Mouse (Mus musculus) ES-Bruce4 (cell line): ENCODE data around the gene Daglb. TPM values are rescaled to one million over a fixed set of nuclear protein-coding genes. Genes with fewer than 3 reads are reported as not detected.

Experiments
- H3K27ac ChIP-seq: 2 replicates; pipeline ENCODE4 v1.5.1; 2012; ENCODE audit warnings: low read length, inconsistent platforms; ENCODE audit not compliant: insufficient read depth
- H3K27me3 ChIP-seq: 2 replicates; pipeline ENCODE4 v1.6.1; 2012; ENCODE audit warnings: mild to moderate bottlenecking, low read length, inconsistent platforms; ENCODE audit not compliant: control insufficient read depth, poor library complexity, insufficient read depth, severe bottlenecking
- H3K36me3 ChIP-seq: 2 replicates; pipeline ENCODE4 v1.6.1; 2012; ENCODE audit warnings: inconsistent platforms, mild to moderate bottlenecking, low read length, moderate library complexity; ENCODE audit not compliant: control insufficient read depth, poor library complexity, insufficient read depth, severe bottlenecking
- H3K4me1 ChIP-seq: one replicate; pipeline ENCODE4 v1.8.1; 2011; ENCODE audit warnings: low read length; ENCODE audit not compliant: control insufficient read depth, insufficient read depth
- H3K4me3 ChIP-seq: 2 replicates; pipeline ENCODE4 v1.5.1; 2011; ENCODE audit warnings: low read depth, mild to moderate bottlenecking, low read length
- H3K9ac ChIP-seq: 2 replicates; pipeline ENCODE4 v1.6.1; 2012; ENCODE audit warnings: low read depth, mild to moderate bottlenecking, inconsistent platforms; ENCODE audit not compliant: poor library complexity, severe bottlenecking
- H3K9me3 ChIP-seq: replicated peaks from 2 replicates; pipeline ENCODE4 v1.6.1; 2012; ENCODE audit warnings: mild to moderate bottlenecking, low read length, inconsistent platforms; ENCODE audit not compliant: control insufficient read depth, poor library complexity, insufficient read depth, severe bottlenecking
- CTCF ChIP-seq: IDR thresholded peaks from one replicate; pipeline ENCODE4 v1.8.1; 2011; ENCODE audit warnings: low read depth, low read length
- EP300 ChIP-seq: IDR thresholded peaks from 2 replicates; pipeline ENCODE4 v1.6.1; 2011; ENCODE audit warnings: low read depth, low read length; ENCODE audit not compliant: insufficient read depth
- POLR2A ChIP-seq: IDR thresholded peaks from one replicate; pipeline ENCODE4 v1.8.1; 2011; ENCODE audit warnings: low read length; ENCODE audit not compliant: insufficient read depth
- polyA plus RNA-seq: library from polyadenylated mRNA; stranded (reverse); fragments of >200 nt; gene quantifications from 2 replicates; pipeline ENCODE4 v1.2.4, GENCODE M21; 2011; ENCODE audit warnings: low read depth; ENCODE audit not compliant: missing spikeins, insufficient read depth, insufficient read length

The Daglb gene
- polyA plus RNA-seq, 1 experiment: 3.1 TPM

- Histone ChIP-seq H3K4me1 (no peaks in the 10 kb centered on the region), H3K36me3 (no peaks in the 10 kb centered on the region), H3K9ac (peak overlapping the region; percentile 98), H3K27me3 (no peaks in the 10 kb centered on the region), H3K27ac (no peak overlapping the region), H3K4me3 (peak overlapping the region; percentile 99), H3K9me3 (no peaks in the 10 kb centered on the region)
- TF ChIP-seq EP300 (no peak), POLR2A (no peak), CTCF (no peak)
Measured at GRCm38 (mm10) chr5:143526698-143527331, 62.4 kb downstream of the Daglb start.

- peak within 1 kb of the TSS; percentile 99 for H3K4me3 ChIP-seq
- peak within 1 kb of the TSS; percentile 98 for H3K9ac ChIP-seq
- no peaks in the 10 kb centered on the region for H3K27me3 ChIP-seq
Measured at GRCm38 (mm10) chr5:143527486-143528307, 63.3 kb downstream of the Daglb start, which contains the start of gene Rac1. Rac1 (minus strand) TSS chr5:143528036.

GRCm38 (mm10) chr5:143528308-143528683, 63.9 kb downstream of the Daglb start:
- Histone ChIP-seq H3K27ac (peak overlapping the region; percentile 77), H3K27me3 (no peaks in the 10 kb centered on the region), H3K4me1 (no peaks in the 10 kb centered on the region), H3K9ac (peak overlapping the region; percentile 98), H3K4me3 (peak overlapping the region; percentile 99), H3K9me3 (no peaks in the 10 kb centered on the region), H3K36me3 (no peaks in the 10 kb centered on the region)
- TF ChIP-seq EP300 (no peak), POLR2A (no peak), CTCF (no peak)

More at GRCm38 (mm10) chr5:143527486-143528307, 63.3 kb downstream of the Daglb start, which contains the start of gene Rac1:
- H3K4me1 ChIP-seq: no peaks in the 10 kb centered on the region
- H3K9me3 ChIP-seq: no peaks in the 10 kb centered on the region
- H3K36me3 ChIP-seq: no peaks in the 10 kb centered on the region
- peak within 1 kb of the TSS; percentile 77 for H3K27ac ChIP-seq
- TF ChIP-seq CTCF: no peak
- TF ChIP-seq POLR2A: peak; percentile 11
- 0 out of 2 replicates have a peak, but pooled peaks have one; percentile 29 for TF ChIP-seq EP300

GRCm38 (mm10) chr5:143530715-143531114, 66.3 kb downstream of the Daglb start:
- Histone ChIP-seq H3K4me3 (no peak overlapping the region), H3K36me3 (no peaks in the 10 kb centered on the region), H3K27me3 (no peaks in the 10 kb centered on the region), H3K9ac (no peak overlapping the region), H3K9me3 (no peaks in the 10 kb centered on the region), H3K27ac (no peak overlapping the region), H3K4me1 (no peaks in the 10 kb centered on the region)
- no peak for TF ChIP-seq POLR2A
- TF ChIP-seq CTCF: no peak
- no peak for TF ChIP-seq EP300

GRCm38 (mm10) chr5:143534922-143535321, 70.5 kb downstream of the Daglb start:
- no peak overlapping the region for H3K4me3 ChIP-seq
- no peaks in the 10 kb centered on the region for H3K4me1 ChIP-seq
- no peak overlapping the region for H3K9ac ChIP-seq
- no peaks in the 10 kb centered on the region for H3K27me3 ChIP-seq
- no peaks in the 10 kb centered on the region for H3K9me3 ChIP-seq
- no peak overlapping the region for H3K27ac ChIP-seq
- no peaks in the 10 kb centered on the region for H3K36me3 ChIP-seq
- TF ChIP-seq POLR2A (no peak), EP300 (no peak), CTCF (no peak)

DNA sequence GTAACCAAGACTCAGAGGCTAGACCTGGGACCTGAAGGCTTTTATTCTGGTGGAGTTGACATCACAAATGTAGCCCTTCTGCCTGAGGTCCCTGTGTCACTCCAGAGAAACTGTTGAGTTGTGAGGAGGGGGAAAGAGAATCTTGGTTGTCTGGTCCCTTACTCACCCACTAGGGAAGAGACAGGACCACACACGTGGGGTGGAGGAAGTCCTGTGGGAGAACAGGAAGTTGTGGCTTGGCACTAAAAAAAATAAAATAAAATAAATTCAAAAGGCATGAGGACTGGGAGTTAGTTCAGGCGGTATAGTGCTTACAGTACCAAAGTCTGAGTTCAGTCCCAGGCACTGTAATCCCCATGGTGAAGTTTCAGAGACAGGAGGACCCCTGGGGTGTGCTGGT, 72.6 kb downstream of the Daglb start:
- Histone ChIP-seq H3K36me3 (no peaks in the 10 kb centered on the region), H3K9me3 (no peaks in the 10 kb centered on the region), H3K4me1 (no peaks in the 10 kb centered on the region), H3K27me3 (no peaks in the 10 kb centered on the region), H3K9ac (no peak overlapping the region), H3K4me3 (no peak overlapping the region), H3K27ac (no peak overlapping the region)
- TF ChIP-seq EP300: no peak
- TF ChIP-seq CTCF: no peak
- no peak for TF ChIP-seq POLR2A
